Mouse (Mus musculus) brain, embryonic 14.5 days (tissue): Measurements from ENCODE around the gene Lmtk2. TPM values are rescaled to one million over a fixed set of nuclear protein-coding genes. Genes with fewer than 3 reads are reported as not detected.

Experiments used
- DNase-seq: peaks from one replicate; pipeline ENCODE4 v3.0.0-alpha.2; 2011; ENCODE audit warnings: low read depth
- CTCF ChIP-seq: fragments of 200-500 bp; IDR thresholded peaks from 2 replicates; pipeline ENCODE4 v1.5.1; 2012; ENCODE audit warnings: inconsistent platforms, mild to moderate bottlenecking, moderate library complexity, borderline replicate concordance; ENCODE audit not compliant: insufficient read depth, insufficient read length; ENCODE audit errors: extremely low read depth
- POLR2A ChIP-seq: fragments of 200-500 bp; IDR thresholded peaks from 2 replicates; pipeline ENCODE4 v1.6.1; 2012; ENCODE audit warnings: mild to moderate bottlenecking, inconsistent platforms, borderline replicate concordance; ENCODE audit not compliant: poor library complexity, insufficient read depth, insufficient read length, severe bottlenecking; ENCODE audit errors: extremely low read depth
- polyA plus RNA-seq: library from polyadenylated mRNA; depleted of rRNA; stranded (reverse); fragments of >200 nt; gene quantifications from 2 replicates; pipeline ENCODE4 v1.2.3, GENCODE M21; 2012

Lmtk2 gene
- polyA plus RNA-seq, 1 experiment: 24.8 TPM

DNA sequence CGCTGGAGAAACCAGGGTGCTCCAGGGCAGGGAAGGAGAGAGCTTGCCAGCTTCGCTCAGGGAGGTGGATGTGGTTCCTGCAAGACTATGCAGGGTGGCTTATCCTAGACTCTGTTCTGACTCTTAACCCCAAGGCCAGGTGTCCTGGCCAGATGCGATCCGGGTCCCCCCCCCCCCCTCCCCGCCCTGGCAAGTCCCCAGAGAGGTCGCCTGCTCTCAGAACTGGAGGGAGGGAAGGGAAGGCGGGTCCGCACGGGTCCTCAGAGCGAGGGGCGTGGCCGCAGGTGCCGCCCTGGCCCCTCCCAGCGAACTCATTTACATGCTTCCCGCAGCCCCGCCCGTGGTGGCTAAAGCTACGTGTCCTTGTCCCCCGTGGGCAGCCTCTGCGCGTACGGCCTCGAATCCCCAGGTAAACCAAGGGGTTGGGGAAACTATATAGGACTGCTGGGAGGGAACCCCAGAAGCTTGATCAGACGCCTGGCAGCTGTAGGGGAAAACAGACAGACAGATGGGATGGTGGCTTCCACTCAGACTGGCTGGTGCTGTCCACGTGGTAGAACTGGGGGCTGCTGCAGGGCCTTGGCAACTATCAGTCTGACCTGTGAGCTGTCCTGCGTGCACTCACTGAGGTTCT is 89.8 kb downstream of the Lmtk2 start, which contains the start of gene Bhlha15:
TSS of gene Bhlha15 (plus strand) at position 337 of the 634 bp plus-strand sequence.
- DNase-seq: peak; percentile 53
- TF ChIP-seq POLR2A (no peak), CTCF (no peak)

GRCm38 (mm10) chr5:144191026-144191425 is 90.8 kb downstream of the Lmtk2 start:
- no peak for DNase-seq
- TF ChIP-seq POLR2A: no peak
- TF ChIP-seq CTCF: no peak

GRCm38 (mm10) chr5:144192673-144193072 is 92.4 kb downstream of the Lmtk2 start:
- DNase-seq: no peak
- TF ChIP-seq CTCF (no peak), POLR2A (no peak)

DNA sequence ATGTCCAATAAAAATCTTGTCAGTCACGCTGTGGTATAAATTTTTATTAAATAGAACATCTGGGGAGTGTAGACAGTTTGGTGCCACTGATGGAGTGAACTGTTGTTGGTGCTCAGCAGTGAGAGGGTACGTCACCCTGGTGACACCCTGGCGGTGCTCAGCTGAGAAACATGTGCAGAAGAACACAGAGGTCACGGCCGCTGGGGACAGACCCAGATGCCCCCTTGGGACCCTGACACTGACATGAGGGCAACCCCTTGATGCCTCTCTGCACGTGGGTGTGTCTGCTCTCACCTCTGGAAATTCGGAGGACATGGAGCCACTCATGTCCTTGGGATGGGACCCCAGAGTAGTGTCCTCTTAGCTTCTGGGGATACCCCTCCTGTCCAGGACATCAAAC is 94.2 kb downstream of the Lmtk2 start:
- DNase-seq: no peak
- TF ChIP-seq CTCF (no peak), POLR2A (no peak)

- TF ChIP-seq POLR2A (no peak), CTCF (no peak)
- DNase-seq: no peak
These were observed 95.3 kb downstream of the Lmtk2 start for GRCm38 (mm10) chr5:144195567-144195966.

GRCm38 (mm10) chr5:144200616-144201015 is 100.4 kb downstream of the Lmtk2 start:
- TF ChIP-seq POLR2A (no peak), CTCF (no peak)
- DNase-seq: no peak

DNA sequence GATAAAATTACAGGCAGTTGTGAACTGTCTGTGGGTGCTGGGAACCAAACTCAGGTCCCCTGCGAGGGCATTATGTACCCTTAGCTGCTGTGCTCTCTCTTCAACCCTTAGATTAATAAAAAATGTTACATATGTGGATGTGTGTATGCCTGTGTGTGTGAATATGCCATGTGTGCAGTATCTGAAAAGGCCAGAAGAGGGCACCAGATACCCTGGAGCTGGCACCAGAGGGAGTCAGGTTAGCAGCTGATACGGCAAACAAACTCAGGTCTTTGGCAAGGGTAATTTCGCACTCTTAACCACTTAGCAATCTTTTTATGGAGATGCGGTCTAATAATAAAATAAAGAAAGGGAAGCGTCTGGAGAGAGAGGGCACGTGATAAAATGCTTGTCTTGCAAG is 102.2 kb downstream of the Lmtk2 start:
- TF ChIP-seq POLR2A (no peak), CTCF (no peak)
- DNase-seq: no peak

DNA sequence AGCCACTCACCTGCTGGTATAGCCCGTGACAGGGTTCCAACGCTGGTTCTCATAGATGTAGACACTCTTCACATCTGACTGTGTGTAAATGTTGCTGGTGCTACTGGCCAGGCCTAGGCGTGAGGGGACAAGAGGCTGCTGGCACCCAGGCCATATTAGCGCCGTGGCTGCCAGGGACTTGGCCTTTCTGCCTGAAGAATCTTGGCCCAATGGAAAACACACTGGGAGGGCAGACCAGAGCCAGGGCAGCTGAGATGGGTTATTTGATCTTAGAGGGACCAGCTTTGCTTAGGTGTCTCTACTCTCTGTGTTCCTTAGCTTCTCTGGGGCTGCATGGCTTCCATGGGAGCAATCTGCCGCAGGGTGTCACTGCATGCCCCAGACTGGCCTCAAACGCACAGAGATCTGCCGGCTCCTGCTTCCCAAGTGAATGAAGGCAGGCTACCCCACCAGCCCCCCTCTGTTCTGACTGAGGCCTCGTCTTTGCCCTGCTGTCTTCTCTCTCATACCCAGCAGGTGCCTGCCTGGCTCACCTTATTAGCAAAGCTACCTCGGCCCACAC is 103.2 kb downstream of the Lmtk2 start:
- DNase-seq: no peak
- TF ChIP-seq POLR2A (no peak), CTCF (no peak)

DNA sequence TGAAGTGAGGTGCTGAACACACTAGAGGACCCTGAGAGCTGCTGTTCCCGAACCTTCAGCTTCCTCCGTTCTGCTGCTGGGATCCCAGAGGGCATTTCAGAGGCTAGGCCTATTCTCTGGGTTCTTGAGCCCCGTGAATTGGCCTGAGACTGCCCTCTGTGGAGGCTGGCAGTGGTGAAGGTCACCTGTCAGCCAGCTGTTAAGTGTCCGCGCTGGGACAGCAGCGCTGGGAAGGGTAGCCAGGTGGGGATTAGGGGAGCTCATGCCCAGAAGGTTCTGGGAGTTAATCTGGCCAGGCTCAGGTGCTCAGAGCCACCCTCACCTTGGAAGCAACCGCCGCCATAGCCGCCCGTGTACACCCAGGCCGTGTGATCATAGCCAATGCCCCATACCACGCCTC is 104.1 kb downstream of the Lmtk2 start:
- no peak for TF ChIP-seq CTCF
- TF ChIP-seq POLR2A: no peak
- no peak for DNase-seq

GRCm38 (mm10) chr5:144204911-144205310 is 104.7 kb downstream of the Lmtk2 start:
- TF ChIP-seq CTCF (no peak), POLR2A (no peak)
- no peak for DNase-seq

GRCm38 (mm10) chr5:144206069-144206468 is 105.8 kb downstream of the Lmtk2 start:
- no peak for TF ChIP-seq CTCF
- no peak for TF ChIP-seq POLR2A
- DNase-seq: no peak

DNA sequence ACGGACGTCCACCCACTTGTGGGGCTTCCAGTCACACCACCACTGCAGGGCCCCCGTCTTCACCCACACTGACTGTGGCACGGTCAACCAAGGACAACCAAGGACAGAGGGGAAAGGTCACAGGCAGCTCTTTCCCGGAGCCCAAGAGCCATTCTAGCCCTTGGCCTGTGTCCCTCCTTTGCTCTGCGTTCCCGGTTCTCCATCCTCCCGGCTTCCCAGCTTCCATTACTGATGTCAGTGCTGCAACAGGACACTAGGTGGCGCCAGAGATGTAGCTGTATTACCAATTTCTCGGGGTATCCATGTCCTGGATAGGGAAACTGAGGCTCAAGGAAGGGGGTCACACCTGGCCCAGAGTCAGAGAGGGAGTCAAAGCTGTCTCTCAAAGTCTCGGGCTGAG is 107.2 kb downstream of the Lmtk2 start:
- peak; percentile 43 for DNase-seq
- TF ChIP-seq POLR2A (no peak), CTCF (peak; percentile 84)
